Mouse (Mus musculus) bone marrow, adult 2 months (tissue): Measurements from ENCODE around the gene Sec22b. TPM values are rescaled to one million over a fixed set of nuclear protein-coding genes. Genes with fewer than 3 reads are reported as not detected.

Experiments
- H3K27ac ChIP-seq: fragments of 200-500 bp; 2 replicates; pipeline ENCODE4 v1.5.1; 2012; ENCODE audit warnings: low read depth, mild to moderate bottlenecking, control low read depth, inconsistent platforms, low read length; ENCODE audit not compliant: control insufficient read depth, poor library complexity, insufficient read depth
- H3K4me1 ChIP-seq: fragments of 200-500 bp; 2 replicates; pipeline ENCODE4 v1.6.1; 2011; ENCODE audit warnings: low read length; ENCODE audit not compliant: control insufficient read depth, insufficient read depth
- H3K4me3 ChIP-seq: fragments of 200-500 bp; replicated peaks from 2 replicates; pipeline ENCODE3; 2011; ENCODE audit warnings: mild to moderate bottlenecking, low read depth, low read length, control low read depth; ENCODE audit not compliant: control insufficient read depth
- CTCF ChIP-seq: fragments of 200-500 bp; IDR thresholded peaks from 2 replicates; pipeline ENCODE4 v1.5.1; 2011; ENCODE audit warnings: low read length, control low read depth; ENCODE audit not compliant: control insufficient read depth, insufficient read depth
- POLR2A ChIP-seq: fragments of 200-500 bp; IDR thresholded peaks from 2 replicates; pipeline ENCODE4 v1.6.1; 2011; ENCODE audit warnings: low read depth, mild to moderate bottlenecking, control low read depth, low read length, borderline replicate concordance; ENCODE audit not compliant: control insufficient read depth
- WGBS: fragments of 180-500 bp; shearing (Covaris S2); methylation state at CpG from one replicate; pipeline ENCODE4 v1.1.7; 2018; 5-methylcytosine and 5-hydroxymethylcytosine counted together
- polyA plus RNA-seq: library from polyadenylated mRNA; stranded (reverse); fragments of >200 nt; gene quantifications from 2 replicates; pipeline ENCODE4 v1.2.4, GENCODE M21; 2011; ENCODE audit warnings: low replicate concordance; ENCODE audit not compliant: missing spikeins, insufficient read depth, insufficient read length

The Sec22b gene
- polyA plus RNA-seq, 1 experiment: 45.3 TPM

DNA sequence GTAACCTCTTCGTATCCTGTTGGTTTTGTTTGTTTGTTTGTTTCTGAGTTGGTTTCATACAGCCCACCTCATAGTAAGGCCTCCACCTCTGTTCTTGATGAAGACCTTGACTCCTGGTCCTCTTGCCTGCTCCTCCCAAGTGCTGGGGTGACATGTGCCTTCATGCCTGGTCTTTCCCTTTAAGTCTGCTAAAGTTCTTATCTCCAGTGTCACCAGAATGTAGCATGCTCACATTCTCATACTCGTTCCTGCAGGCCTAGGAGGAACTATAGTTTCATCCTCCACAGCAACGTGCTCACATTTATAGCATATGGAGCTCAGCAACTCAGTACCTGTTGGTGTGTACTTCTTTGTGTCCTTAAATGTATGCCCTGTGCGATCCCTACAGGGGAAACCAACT, 26.3 kb downstream of the Sec22b start:
- WGBS: 45% methylated on average over 4 of the region's 4 CpGs
- peaks cover 9% of the 10 kb centered on the region; the same call in 1 of the 2 replicates for H3K4me1 ChIP-seq
- no peak overlapping the region for H3K4me3 ChIP-seq
- no peak for TF ChIP-seq POLR2A
- no peak for TF ChIP-seq CTCF
- H3K27ac ChIP-seq: no peak overlapping the region

DNA sequence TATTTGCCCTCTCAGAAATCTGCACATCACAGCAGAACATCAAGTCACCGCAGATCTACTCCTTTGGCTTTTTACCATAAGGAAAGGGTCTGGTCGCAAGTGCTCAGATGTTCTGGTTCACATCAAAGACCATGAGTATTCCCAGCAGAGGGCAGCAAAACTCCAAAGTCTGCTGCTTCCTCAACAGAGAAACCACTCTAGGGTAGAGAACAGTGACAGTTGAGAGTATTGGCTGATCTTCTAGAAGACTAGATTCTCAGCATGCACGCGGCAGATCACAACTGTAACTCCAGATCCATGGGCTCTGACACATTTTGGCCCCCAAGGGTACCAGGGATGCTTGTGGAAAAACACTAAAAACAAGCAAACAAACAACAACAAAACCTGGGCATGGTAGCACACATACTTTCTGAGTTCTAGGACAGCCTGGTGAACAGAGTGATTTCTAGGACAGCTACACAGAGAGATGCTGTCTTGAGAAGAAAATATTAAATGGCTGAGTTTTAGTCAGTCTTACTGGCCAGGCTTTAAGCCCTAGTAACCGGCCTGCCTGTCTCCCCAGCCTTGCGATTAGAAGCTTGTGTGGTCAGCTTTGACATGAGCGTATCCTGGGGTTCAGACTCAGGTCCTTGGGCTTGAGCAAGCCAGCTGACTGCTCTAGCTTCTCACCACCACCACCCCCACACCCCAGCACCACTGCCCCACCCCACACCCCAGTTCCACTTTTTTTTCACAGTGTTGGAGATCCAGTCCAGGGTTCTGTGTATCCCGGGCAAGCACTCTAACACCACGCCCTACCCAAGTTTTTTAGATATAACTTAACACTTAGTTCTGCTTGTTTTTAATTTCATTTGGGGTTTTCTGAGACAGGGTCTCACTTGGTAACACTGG, 28.2 kb downstream of the Sec22b start:
- Histone ChIP-seq H3K27ac (peak overlapping the region; percentile 63; the same call in 1 of the 2 replicates), H3K4me3 (no peak overlapping the region), H3K4me1 (peaks cover 13% of the 10 kb centered on the region; the same call in 1 of the 2 replicates)
- 15% methylated on average over 9 of the region's 9 CpGs for WGBS
- TF ChIP-seq POLR2A (no peak), CTCF (peak; percentile 48)

GRCm38 (mm10) chr3:97930141-97930786, 29.3 kb downstream of the Sec22b start:
- no peak for TF ChIP-seq POLR2A
- TF ChIP-seq CTCF: no peak
- H3K4me1 ChIP-seq: peaks cover 13% of the 10 kb centered on the region; the same call in 1 of the 2 replicates
- peak overlapping the region; percentile 9 for H3K4me3 ChIP-seq
- no peak overlapping the region; the same call in 1 of the 2 replicates for H3K27ac ChIP-seq
- 19% methylated on average over 12 of the region's 12 CpGs for WGBS

DNA sequence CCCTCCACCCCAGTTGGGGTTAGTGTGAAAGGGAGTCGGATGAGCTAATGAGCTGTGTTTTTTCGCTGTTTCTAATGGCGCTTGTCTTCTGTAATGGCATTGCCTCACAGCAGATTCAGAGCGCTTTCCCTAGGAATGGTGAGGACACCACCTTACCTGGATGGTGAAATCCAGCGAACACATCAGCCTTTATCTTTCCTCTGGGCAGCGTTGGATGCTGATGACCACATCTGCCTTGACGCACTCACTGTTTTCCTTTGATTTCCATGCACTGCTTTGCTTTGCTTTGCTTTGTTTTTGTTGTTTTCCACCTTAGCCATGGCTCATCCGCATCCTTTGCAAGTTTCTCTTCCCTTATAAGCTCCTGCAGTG, 29.8 kb downstream of the Sec22b start:
- WGBS: 54% methylated on average over 8 of the region's 8 CpGs
- H3K4me1 ChIP-seq: peaks cover 13% of the 10 kb centered on the region; the same call in 1 of the 2 replicates

GRCm38 (mm10) chr3:97931310-97931885, 30.4 kb downstream of the Sec22b start:
- WGBS: 18% methylated on average over 7 of the region's 7 CpGs
- peaks cover 13% of the 10 kb centered on the region; the same call in 1 of the 2 replicates for H3K4me1 ChIP-seq
- H3K27ac ChIP-seq: peak overlapping the region; percentile 57; the same call in 1 of the 2 replicates
- TF ChIP-seq CTCF (no peak), POLR2A (no peak)
- peak overlapping the region; percentile 35 for H3K4me3 ChIP-seq

More for the DNA sequence above, 29.8 kb downstream of the Sec22b start:
- Histone ChIP-seq H3K27ac (no peak overlapping the region; the same call in 1 of the 2 replicates), H3K4me3 (peak overlapping the region; percentile 4)
- TF ChIP-seq POLR2A: no peak
- TF ChIP-seq CTCF: no peak

- Histone ChIP-seq H3K27ac (peak overlapping the region; percentile 60; the same call in 1 of the 2 replicates), H3K4me3 (peak overlapping the region; percentile 60), H3K4me1 (peaks cover 13% of the 10 kb centered on the region; the same call in 1 of the 2 replicates)
- WGBS: under 1% methylated on average over 10 of the region's 10 CpGs
- TF ChIP-seq CTCF: no peak
- TF ChIP-seq POLR2A: no peak
Observed at GRCm38 (mm10) chr3:97932131-97932530, 31.1 kb downstream of the Sec22b start.

DNA sequence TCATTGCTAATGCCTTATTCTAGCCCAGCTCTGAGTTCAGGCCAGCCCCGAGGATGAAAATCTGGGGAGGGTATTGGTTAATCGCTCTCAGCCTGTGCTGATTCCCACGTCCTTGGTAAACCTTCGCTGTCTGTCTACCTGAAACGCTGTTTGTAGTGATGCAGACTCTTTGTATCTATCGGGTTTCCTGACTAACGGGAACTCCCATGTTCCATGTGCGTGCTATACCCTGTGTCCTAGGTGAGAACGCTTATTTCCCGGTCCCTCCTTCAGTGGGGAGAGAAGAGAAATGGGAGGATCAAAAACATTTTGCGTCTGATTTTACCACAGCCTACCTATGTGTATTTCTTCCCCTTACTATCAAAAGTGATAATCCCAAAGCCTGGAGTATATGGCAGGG, 31.8 kb downstream of the Sec22b start:
- Histone ChIP-seq H3K4me1 (peaks cover 13% of the 10 kb centered on the region; the same call in 1 of the 2 replicates), H3K4me3 (no peak overlapping the region), H3K27ac (peak overlapping the region; percentile 40; the same call in 1 of the 2 replicates)
- 10% methylated on average over 11 of the region's 11 CpGs for WGBS
- TF ChIP-seq CTCF (no peak), POLR2A (no peak)
